Mouse (Mus musculus) limb, embryonic 15.5 days (tissue): ENCODE data around the gene Armcx6. TPM values are rescaled to one million over a fixed set of nuclear protein-coding genes. Genes with fewer than 3 reads are reported as not detected.
A peak's percentile ranks its signal among the peaks of the same experiment; 100 is the strongest.
"Not testable (repeated sequence)": the region's sequence is repeated elsewhere in the genome, so short reads cannot be mapped to it uniquely, and the experiment has no call there.

Experiments used
- ATAC-seq: fragments of 200-750 bp; cut with Nextera tagmentation; 2 replicates; pipeline ENCODE4 v1.8.0; 2017; ENCODE audit warnings: low read depth, moderate TSS enrichment; ENCODE audit not compliant: insufficient number of reproducible peaks, low FRiP score, low TSS enrichment
- H3K27ac ChIP-seq: fragments of 300-500 bp; sonication (generic); 2 replicates; pipeline ENCODE4 v1.5.1; 2015; ENCODE audit warnings: moderate library complexity, mild to moderate bottlenecking, inconsistent platforms
- H3K27me3 ChIP-seq: fragments of 300-500 bp; sonication (generic); 2 replicates; pipeline ENCODE4 v1.6.1; 2015; ENCODE audit warnings: inconsistent platforms
- H3K36me3 ChIP-seq: fragments of 300-500 bp; sonication (generic); 2 replicates; pipeline ENCODE4 v1.6.1; 2015; ENCODE audit warnings: inconsistent platforms
- H3K4me1 ChIP-seq: fragments of 300-500 bp; sonication (generic); 2 replicates; pipeline ENCODE4 v1.6.1; 2015; ENCODE audit warnings: inconsistent platforms
- H3K4me2 ChIP-seq: fragments of 300-500 bp; sonication (generic); 2 replicates; pipeline ENCODE4 v1.6.1; 2015; ENCODE audit warnings: mild to moderate bottlenecking, inconsistent platforms
- H3K4me3 ChIP-seq: fragments of 300-500 bp; sonication (generic); 2 replicates; pipeline ENCODE4 v1.5.1; 2015; ENCODE audit warnings: mild to moderate bottlenecking, inconsistent platforms
- H3K9ac ChIP-seq: fragments of 300-500 bp; sonication (generic); 2 replicates; pipeline ENCODE4 v1.6.1; 2015; ENCODE audit warnings: inconsistent platforms
- H3K9me3 ChIP-seq: fragments of 300-500 bp; sonication (generic); 2 replicates; pipeline ENCODE4 v1.6.1; 2016; ENCODE audit warnings: inconsistent platforms
- WGBS: fragments of 180-500 bp; shearing (Covaris S2); methylation state at CpG from one replicate; pipeline ENCODE4 v1.1.7; 2015; 5-methylcytosine and 5-hydroxymethylcytosine counted together
- microRNA-seq: library from miRNA; unstranded; fragments of <30 nt; microRNA quantifications from one replicate; pipeline ENCODE4, GENCODE M21; 2016
- polyA plus RNA-seq: library from polyadenylated mRNA; unstranded; fragments of >200 nt; fragmentation: Nextera tagmentation; extraction: Ambion mirVana; gene quantifications from 2 replicates; pipeline ENCODE4 v1.2.1, GENCODE M21; 2015

Gene Armcx6
- polyA plus RNA-seq, 1 experiment from 2014 or later, result 33.3 TPM

DNA sequence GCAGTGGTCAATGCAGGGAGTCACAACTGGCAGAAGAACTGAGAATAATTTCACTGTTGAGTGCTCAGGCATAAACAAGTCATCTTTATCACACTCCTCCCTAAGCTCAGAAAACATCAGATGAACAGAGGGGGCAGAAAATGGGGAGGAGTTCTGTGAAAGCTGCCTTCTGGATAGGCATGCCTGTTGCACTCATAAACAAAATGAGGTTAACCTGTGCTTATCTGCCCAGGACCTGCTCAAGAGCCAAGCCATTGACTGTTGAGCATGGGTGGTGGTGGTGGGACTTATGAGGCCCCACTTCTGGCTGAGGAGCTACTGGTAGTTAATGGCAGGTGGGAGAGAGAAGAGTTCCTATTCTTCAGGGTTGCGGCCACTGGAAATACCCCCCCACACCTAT, 13.4 kb downstream of the Armcx6 start:
- no peaks in the 10 kb centered on the region for H3K4me1 ChIP-seq
- H3K27me3 ChIP-seq, result peaks cover 14% of the 10 kb centered on the region; the same call in 1 of the 2 replicates
- no peak overlapping the region for H3K4me3 ChIP-seq
- H3K27ac ChIP-seq, result no peak overlapping the region
- H3K9me3 ChIP-seq, result no peaks in the 10 kb centered on the region
- no peak for ATAC-seq
- WGBS, result 83% methylated on average over 1 of the region's 1 CpGs
- H3K4me2 ChIP-seq, result no peak overlapping the region
- H3K9ac ChIP-seq, result no peak overlapping the region
- H3K36me3 ChIP-seq, result no peaks in the 10 kb centered on the region

DNA sequence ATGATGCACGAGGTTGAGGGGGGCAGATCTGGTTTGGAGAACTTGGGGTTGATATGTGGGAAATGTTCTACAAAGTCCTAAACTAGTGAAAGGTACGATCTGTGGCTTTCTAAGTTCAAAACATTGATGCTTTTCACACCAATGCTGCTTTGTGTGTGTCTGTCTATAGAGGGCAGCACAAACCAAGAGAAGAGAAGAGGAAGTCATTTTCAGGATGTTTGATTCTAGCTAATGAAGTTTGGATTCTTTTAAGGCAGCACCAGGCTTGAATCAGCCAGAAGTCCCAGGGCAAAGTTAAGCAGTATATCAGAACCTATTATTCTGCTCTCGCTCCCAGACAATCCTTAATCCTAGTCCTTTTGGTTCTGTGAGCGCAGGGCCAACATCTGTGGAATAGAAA, 21.4 kb downstream of the Armcx6 start:
- Histone ChIP-seq H3K4me2 (no peak overlapping the region), H3K4me1 (no peaks in the 10 kb centered on the region), H3K4me3 (no peak overlapping the region), H3K27me3 (peaks cover 15% of the 10 kb centered on the region), H3K36me3 (no peaks in the 10 kb centered on the region), H3K9ac (no peak overlapping the region), H3K9me3 (no peaks in the 10 kb centered on the region), H3K27ac (no peak overlapping the region)
- no peak for ATAC-seq
- 47% methylated on average over 4 of the region's 4 CpGs for WGBS

DNA sequence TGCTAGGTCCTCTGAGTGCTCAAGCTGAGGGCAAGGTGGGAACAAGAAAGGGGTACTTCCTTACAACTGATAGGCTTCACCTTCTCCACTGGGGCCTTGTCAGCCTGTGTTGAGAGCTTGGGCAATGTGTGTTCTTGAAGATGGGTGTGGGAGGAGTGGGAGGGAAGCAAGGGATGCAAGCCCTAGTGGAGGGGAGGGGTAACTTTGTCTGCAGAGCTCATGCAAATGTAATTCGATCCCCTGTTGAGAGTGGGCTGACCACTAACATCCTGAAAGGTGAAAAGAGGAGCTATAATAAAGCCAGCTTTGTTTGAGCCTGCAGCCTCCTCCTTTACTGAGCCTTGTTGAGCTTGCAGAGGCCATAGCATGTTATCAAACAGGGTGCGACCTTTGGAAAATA, 27.5 kb downstream of the Armcx6 start:
- not testable (repeated sequence) for H3K4me3 ChIP-seq, H3K4me1 ChIP-seq, ATAC-seq, H3K27ac ChIP-seq, H3K4me2 ChIP-seq, H3K27me3 ChIP-seq, H3K9me3 ChIP-seq, H3K9ac ChIP-seq
- peaks cover 12% of the 10 kb centered on the region for H3K36me3 ChIP-seq
- 55% methylated on average over 2 of the region's 2 CpGs for WGBS

DNA sequence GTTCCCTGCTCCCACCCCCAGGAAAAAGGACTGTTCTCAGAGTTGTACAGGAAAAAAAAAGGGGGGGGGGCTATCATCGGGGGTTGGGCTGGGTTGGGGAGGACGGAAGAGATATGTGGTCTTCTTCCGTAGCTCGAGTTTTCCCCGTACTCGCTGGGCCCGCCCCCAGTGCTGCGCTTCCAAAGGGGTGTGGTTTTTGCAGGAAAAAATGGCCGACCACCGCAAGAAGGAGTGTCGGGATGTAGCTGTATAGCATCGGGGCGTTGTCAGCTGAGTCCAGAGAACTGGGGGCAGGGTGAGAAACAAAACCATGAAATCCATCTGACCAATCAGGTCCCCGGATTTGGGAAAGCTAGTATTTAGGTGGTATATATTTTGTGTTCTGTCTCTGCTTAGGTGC, 32.7 kb downstream of the Armcx6 start:
- H3K9me3 ChIP-seq, result no peaks in the 10 kb centered on the region
- peak overlapping the region; percentile 40 for H3K4me2 ChIP-seq
- no peaks in the 10 kb centered on the region for H3K4me1 ChIP-seq
- peak overlapping the region; percentile 53 for H3K4me3 ChIP-seq
- 28% methylated on average over 14 of the region's 14 CpGs for WGBS
- peaks cover 12% of the 10 kb centered on the region for H3K36me3 ChIP-seq
- peak overlapping the region; percentile 90 for H3K27ac ChIP-seq
- 0 out of 2 replicates have a peak overlapping the region, but pooled peaks have one; percentile 32 for H3K9ac ChIP-seq
- ATAC-seq, result peak; percentile 84
- H3K27me3 ChIP-seq, result peaks cover 12% of the 10 kb centered on the region; the same call in 1 of the 2 replicates

DNA sequence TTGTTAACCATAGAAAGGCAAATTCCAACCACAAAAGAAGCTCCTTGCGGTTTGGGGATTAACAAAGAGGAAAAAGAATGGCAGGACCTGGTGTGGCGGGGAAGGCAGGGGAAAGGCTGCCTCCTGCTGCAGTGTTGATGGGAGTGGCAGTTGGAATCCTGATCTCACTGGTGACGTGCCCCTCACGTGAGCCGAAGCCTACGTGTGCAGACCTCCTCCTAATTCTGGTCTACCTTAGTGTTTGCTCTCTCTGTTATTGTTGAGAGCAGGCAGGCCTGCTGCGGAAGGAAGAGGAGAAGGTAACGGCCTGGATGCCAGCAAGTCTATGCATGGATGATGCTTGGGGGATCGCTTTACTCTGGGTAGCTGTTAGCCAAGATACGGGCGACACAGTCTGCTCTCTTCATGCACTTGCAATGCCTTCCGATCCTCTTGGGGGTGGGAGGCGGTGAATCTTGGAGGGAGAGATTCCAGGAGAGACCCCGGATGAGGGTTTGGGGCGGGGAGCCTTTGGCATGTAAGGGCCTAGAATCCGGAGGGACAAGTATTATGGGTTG, 33.4 kb downstream of the Armcx6 start, which contains the start of gene Armcx1:
Gene Armcx1 (plus strand): TSS at position 212 of the 557 bp plus-strand sequence.
- Histone ChIP-seq H3K4me1 (no peaks in the 10 kb centered on the region), H3K4me3 (peak within 1 kb of the TSS; percentile 53), H3K9ac (peak within 1 kb of the TSS; percentile 32; the same call in 1 of the 2 replicates), H3K27me3 (peaks cover 12% of the 10 kb centered on the region; the same call in 1 of the 2 replicates), H3K36me3 (peaks cover 12% of the 10 kb centered on the region), H3K27ac (peak within 1 kb of the TSS; percentile 90), H3K9me3 (no peaks in the 10 kb centered on the region), H3K4me2 (peak within 1 kb of the TSS; percentile 40)
- 19% methylated on average over 16 of the region's 16 CpGs for WGBS
- ATAC-seq, result peak; percentile 93

DNA sequence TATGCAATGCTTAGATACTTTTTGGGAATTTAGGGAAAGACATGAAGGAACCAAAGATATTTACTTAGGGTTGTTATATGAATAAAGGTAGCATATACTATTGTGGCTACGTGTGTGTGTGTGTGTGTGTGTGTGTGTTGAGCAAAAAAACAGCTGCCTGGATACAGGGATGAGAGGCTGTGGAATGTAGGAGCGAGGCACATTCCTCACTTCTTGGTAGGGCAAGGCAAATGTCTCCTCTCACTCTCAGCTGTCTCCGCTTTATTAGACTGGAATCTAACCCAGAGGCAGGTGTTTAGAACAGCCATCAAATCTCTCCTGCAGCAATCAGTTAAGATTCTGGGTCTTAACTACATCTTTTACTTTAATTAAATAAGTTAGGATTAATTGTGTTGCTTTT, 34.4 kb downstream of the Armcx6 start:
- H3K36me3 ChIP-seq, result peaks cover 12% of the 10 kb centered on the region
- no peaks in the 10 kb centered on the region for H3K9me3 ChIP-seq
- no peak overlapping the region for H3K9ac ChIP-seq
- peaks cover 12% of the 10 kb centered on the region; the same call in 1 of the 2 replicates for H3K27me3 ChIP-seq
- no peaks in the 10 kb centered on the region for H3K4me1 ChIP-seq
- 33% methylated on average over 3 of the region's 3 CpGs for WGBS
- H3K4me3 ChIP-seq, result no peak overlapping the region
- H3K4me2 ChIP-seq, result no peak overlapping the region
- no peak overlapping the region for H3K27ac ChIP-seq
- ATAC-seq, result no peak

Small RNAs within 50 kb of the gene (microRNA-seq; reads per million reads assigned to microRNA genes)
- not detected for gene Mir7093

Other genes with a start within 250 kb of the Armcx6 start
- gene Timm8a1, start 209.6 kb downstream of the Armcx6 start, polyA plus RNA-seq, result 64.1 and 67.9 TPM in 2 replicates
- gene Btk, start 167.8 kb downstream of the Armcx6 start, polyA plus RNA-seq, result 1.4 and 3.4 TPM in 2 replicates
- gene Rpl36a, start 165.8 kb downstream of the Armcx6 start, polyA plus RNA-seq, result 338 and 416 TPM in 2 replicates
- 4.2 and 4.6 TPM in 2 replicates for gene Gla, start 150.3 kb downstream of the Armcx6 start, polyA plus RNA-seq
- 140 and 151 TPM in 2 replicates for gene Hnrnph2, start 150.2 kb downstream of the Armcx6 start, polyA plus RNA-seq
- 4.4 and 5.6 TPM in 2 replicates for gene Armcx4, start 64.9 kb downstream of the Armcx6 start, polyA plus RNA-seq
- 66.5 TPM in 2 replicates for gene Armcx1, start 33.5 kb downstream of the Armcx6 start, polyA plus RNA-seq
- gene Armcx3, start 5.2 kb upstream of the Armcx6 start, polyA plus RNA-seq, result 95.4 and 108 TPM in 2 replicates
- gene Armcx2, start 57.8 kb upstream of the Armcx6 start, polyA plus RNA-seq, result 77.1 and 83.1 TPM in 2 replicates
- 0.55 and 0.73 TPM in 2 replicates for gene Nxf2, start 213.3 kb upstream of the Armcx6 start, polyA plus RNA-seq